Mouse (Mus musculus) mouse embryonic stem cell (cell line): ENCODE measurements around the gene Stard3nl.
"Not testable (repeated sequence)": the region's sequence is repeated elsewhere in the genome, so short reads cannot be mapped to it uniquely, and the experiment has no call there.

Experiments used
- in situ Hi-C, 2 experiments: fragments of 300-500 bp; cut with MboI; formaldehyde crosslinking; loops; 1 replicate in 1 of 2; 3 replicates in 1 of 2; pipeline ENCODE4 v1.14.3; 2019 to 2020; ENCODE audit warnings: low sequenced_read_pairs in 2 of 2, low pct_unique_long_range_greater_than_20kb in 1 of 2, mixed read lengths in 1 of 2; ENCODE audit not compliant: unreplicated experiment in 1 of 2

The Stard3nl gene

DNA sequence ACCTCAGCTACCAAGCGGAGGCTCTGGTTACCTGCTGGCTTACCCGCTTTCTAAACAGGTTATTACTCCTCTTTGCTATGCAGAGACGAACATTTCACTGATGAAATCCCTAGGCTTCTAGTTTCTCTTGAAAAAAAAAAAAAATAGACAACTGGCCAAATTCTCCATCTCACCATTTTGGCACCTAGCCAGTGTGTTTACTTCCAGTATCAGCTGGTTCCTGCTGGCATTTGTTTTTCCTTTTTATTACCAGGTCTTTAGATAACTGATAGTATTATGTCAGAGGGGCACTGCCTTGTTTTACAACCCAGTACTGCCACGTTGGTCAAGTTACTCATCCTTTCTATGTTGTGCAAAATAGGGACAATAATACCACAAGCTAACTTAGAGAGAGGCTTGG lies 5.3 kb downstream of the Stard3nl start:
- in situ Hi-C loops, result no loop called here

GRCm38 (mm10) chr13:19389896-19390295 lies 5.7 kb downstream of the Stard3nl start:
- in situ Hi-C loops, result no loop called here

DNA sequence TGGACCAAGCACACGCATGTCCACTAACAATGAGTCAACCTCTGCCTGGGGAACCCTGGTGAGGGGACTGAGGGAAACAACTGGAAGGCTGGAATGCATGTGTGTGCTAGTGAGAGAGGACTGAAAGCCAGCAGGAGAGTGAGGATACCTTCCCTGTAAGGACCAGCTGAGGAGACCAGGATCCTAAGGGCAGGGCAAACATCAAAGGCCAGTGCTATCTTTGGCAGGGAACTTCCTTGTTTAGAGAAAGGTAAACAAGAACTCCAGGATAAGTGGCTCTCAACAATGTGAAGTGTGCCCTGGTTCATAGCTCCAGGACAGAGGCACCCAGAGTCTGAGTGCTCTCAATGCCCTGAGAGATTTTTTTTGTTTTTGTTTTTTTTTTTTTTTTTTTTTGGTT lies 6.2 kb downstream of the Stard3nl start:
- in situ Hi-C loops, result no loop called here

GRCm38 (mm10) chr13:19385226-19385625 lies 10.4 kb downstream of the Stard3nl start:
- in situ Hi-C loops, result no loop called here

DNA sequence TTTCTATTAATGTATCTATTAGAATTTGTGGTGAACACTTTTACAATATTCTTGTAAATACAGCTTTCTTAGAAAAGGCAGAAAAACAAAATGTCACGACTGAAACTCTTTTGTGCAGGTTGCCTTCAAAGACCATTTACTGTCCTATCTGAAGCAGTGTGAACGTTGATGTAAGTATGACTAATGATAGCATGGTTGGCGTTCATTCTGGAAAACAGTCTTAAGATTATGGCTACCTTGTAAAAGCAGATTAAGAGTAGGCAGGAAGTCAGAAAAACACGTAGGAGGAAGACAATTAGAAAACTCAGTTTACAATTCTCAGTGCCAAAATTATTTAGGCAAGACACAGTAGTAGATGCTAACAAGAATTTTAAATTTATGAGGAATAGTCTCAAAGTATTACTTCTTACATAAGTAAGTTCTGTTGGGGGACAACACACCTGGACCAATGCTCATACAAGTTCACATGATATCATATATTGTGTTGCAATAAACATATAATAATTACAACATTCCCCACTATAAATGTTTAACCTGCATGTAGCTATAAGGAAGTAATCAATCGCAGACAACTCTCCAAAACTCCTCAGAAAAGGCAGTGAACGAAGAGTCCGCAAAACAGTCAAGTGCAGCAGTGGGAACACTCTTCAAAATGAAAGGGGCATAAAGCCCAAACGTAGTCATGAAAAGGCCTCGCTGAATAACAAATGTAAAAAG lies 14.3 kb downstream of the Stard3nl start:
- in situ Hi-C loops, result no loop called here

DNA sequence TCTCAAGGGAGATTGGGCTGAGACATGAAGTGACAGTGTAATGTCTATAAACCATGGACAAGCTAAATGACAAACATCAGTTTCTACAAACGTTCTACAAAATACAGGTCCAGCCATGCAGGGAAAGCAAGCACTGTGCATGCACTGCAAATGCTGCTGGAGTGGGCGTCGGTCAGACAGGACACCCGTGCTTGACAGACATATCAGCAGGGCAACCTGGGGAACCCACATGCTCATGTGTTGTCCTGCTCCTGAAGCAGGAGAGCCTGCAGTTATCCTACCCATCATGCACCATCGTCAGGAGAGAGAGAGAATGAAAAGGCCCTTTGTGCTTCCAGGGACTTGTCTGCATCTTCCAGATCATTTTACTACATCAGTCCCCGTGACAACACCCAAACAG lies 16.3 kb downstream of the Stard3nl start:
- in situ Hi-C loops, result no loop called here

GRCm38 (mm10) chr13:19372133-19372729 lies 23.4 kb downstream of the Stard3nl start:
- in situ Hi-C loops, result no loop called here

GRCm38 (mm10) chr13:19368817-19369216 lies 26.8 kb downstream of the Stard3nl start:
- in situ Hi-C loops, result loop anchor here (10.0 kb wide), 2 partner anchors 66 to 266 kb away; no protein-coding TSS in a partner anchor

- in situ Hi-C loops, result loop anchor here (10.0 kb wide), 2 partner anchors 67 to 267 kb away; no protein-coding TSS in a partner anchor
Measured at GRCm38 (mm10) chr13:19367536-19367935, 28.1 kb downstream of the Stard3nl start.

- in situ Hi-C loops, result loop anchor here (10.0 kb wide), 2 partner anchors 68 to 268 kb away; no protein-coding TSS in a partner anchor
Measured at GRCm38 (mm10) chr13:19366866-19367265, 28.7 kb downstream of the Stard3nl start.

DNA sequence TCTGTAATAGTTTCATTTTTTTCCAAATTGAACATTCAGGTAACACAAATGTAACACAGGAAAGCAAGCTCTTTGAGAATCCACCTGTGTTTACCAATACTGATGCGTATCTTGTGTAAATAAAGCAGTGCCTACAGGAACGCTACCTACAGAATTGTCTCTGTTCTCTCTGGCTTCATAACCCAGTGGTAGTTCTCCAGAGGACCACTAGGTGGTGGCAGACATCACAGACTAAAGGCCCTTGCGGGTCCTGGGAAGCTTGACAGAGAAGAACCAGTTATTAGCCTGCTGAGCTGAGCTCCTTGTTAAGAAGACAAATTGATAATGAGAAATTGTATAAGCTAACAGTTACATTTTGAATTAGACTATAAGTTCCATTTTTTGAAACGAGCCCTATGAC lies 30.0 kb downstream of the Stard3nl start:
- in situ Hi-C loops, result loop anchor here (10.0 kb wide), 2 partner anchors 69 to 269 kb away; no protein-coding TSS in a partner anchor

- in situ Hi-C loops, result loop anchor here (5.0 to 10.0 kb wide), 3 partner anchors 70 to 270 kb away; no protein-coding TSS in a partner anchor
Measured at GRCm38 (mm10) chr13:19364245-19364772, 31.3 kb downstream of the Stard3nl start.

DNA sequence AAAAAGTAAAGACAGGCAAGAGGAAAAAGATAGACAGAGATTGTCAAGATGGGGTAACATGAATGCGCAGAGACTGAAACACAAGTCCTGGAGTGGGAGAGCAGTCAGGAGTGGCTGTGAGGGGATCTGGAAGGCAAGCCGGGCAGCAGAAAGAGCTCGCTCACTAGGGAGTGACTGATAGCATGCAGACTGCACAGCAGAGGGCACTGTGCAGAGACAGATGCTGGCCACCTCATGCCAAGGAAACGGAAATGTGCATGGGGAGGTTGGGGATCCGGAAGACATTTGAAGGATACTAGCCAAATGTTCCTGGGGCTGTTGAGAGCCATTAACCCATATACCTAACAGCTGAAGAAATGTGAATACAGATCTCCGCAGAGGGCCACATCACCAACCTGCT lies 33.2 kb downstream of the Stard3nl start:
- in situ Hi-C loops, result loop anchor here (5.0 to 10.0 kb wide), 3 partner anchors 72 to 272 kb away; no protein-coding TSS in a partner anchor

DNA sequence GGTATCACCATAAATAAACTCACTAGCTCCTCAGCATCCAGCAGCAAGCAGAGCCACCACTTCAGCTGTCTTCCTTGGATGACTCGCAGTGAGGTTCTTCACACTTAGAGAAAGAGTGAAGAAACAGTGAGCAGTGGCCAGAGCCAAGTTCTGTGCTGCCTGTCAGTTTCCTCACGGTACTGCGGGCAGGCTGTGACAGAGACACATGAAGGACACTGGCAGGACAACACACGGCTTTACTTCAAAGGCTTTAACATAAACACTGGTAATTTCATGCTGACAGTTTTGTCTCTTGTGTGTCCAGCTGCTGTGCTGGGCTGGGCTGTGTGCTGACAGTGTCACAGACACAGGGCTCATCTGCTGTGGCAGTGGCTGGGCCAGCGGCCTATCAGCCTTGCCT lies 37.6 kb downstream of the Stard3nl start:
- in situ Hi-C loops, result no loop called here

- in situ Hi-C loops, result no loop called here
Measured at GRCm38 (mm10) chr13:19357301-19357700, 38.3 kb downstream of the Stard3nl start.

DNA sequence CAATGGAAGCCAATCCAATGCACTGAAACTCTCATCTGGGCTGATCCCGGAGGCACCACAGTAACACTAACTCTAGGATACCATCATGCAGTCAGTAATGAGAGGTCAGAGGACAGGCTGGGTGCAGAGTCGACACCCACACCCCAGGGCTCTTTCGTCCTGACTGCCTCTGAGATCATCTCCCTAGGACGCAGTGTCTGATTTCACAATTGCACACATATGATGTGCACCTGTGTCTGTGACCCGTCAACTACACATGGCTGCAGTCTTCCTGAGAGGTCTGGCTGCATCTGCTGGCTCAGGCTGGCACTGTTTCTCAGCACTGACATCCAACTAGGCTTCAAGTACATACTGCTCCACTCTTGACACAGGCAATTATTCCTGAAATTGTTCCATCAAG lies 38.9 kb downstream of the Stard3nl start:
- in situ Hi-C loops, result no loop called here

- in situ Hi-C loops, result no loop called here
Measured at GRCm38 (mm10) chr13:19356120-19356519, 39.5 kb downstream of the Stard3nl start.

DNA sequence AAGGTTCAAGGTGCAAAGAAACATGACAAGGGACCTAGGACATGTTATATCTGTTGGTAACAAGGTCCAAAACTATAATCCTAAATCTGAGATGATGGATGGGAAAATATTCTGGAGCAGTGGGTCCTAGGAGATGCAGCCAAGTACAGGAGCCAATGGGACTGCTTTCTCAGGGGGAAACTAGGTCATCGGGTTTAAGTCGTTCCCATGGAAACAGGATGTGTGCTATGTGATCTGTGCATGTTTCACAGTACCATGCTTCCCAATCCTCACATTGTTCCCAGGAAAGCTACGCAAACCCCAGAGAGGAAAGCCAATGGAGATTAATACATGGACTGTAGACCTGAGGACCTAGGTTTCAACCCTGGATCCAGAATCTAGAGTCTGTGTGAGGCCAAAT lies 42.8 kb downstream of the Stard3nl start:
- in situ Hi-C loops, result no loop called here

GRCm38 (mm10) chr13:19340356-19340755 lies 55.2 kb downstream of the Stard3nl start:
- in situ Hi-C loops, result not testable (repeated sequence)

- in situ Hi-C loops, result not testable (repeated sequence)
Measured at GRCm38 (mm10) chr13:19336310-19336709, 59.3 kb downstream of the Stard3nl start.
